Mouse (Mus musculus) liver (tissue): ENCODE measurements around the gene Cntn4.

Experiments
- DNase-seq: peaks from one replicate; pipeline ENCODE4 v3.0.0-alpha.2; 2020; ENCODE audit warnings: mixed read lengths

Cntn4 gene

DNA sequence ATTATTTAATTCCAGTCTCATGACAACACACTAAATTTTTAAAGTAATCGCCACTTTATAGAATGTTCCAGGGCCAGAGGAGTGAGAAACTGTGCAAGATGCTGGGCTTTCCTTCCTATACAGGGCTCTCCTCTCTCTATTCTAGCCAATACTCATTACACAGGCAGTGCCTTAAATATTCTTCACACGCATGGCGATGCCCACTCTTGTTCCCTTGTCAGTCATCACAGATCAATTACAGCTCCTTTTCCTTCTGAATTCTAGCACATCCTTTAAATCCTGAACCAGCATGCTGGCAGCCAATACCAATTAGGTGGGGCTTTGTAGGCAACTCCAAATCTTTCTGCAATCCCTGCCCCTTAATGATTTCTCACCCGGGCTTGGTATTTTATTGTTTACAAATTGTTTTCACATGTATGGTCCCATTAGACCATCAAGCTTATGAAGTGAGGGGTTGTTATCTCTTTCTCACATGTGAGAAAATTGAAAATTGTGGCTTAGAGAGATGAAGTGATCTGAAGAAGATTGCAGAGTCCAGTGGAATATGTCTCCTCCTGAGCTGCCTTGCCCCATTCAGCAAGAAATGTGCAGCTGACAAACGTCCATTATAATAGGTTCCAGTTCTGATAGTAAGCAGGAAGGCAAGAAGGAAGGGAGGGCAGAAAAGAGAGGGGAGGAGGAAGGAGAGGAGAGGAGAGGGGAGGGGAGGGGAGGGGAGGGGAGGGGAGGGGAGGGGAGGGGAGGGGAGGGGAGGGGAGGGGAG lies 789.0 kb downstream of the Cntn4 start:
- DNase-seq: no peak

DNA sequence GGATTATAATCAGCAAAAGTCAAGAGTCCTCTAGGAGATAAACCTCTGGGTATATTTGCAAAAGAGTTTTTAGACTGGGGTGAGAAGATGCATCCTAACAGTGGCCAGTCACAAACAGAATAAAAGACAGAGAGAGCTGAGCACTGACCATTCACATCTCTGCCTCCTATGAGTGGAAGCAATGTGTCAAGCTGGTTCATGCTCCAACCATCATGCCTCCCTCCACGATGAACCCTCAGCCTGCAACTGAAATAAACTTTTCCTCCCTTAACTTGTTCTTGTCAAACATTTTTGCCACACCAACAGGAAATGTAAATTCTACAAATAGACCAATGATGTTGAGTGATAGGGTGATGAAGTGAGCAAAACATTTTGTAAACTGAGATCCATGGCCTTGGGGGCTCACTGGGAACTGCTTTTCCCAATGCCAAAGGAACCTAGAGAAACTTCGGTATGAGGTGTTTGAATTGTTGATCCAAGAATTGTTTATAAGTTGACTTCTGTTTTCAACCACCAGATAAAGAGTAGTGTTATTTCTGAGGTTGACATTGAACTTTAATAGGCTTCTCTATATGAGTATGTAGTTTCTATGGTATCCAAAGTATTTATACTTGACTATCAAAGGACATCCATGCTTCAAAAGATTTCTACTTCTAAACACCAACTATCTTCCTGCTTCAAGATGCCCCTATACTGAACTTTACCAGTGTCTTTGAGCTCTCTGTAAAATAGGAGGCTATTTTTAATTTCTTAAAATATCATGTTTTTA lies 794.6 kb downstream of the Cntn4 start:
- DNase-seq: no peak

DNA sequence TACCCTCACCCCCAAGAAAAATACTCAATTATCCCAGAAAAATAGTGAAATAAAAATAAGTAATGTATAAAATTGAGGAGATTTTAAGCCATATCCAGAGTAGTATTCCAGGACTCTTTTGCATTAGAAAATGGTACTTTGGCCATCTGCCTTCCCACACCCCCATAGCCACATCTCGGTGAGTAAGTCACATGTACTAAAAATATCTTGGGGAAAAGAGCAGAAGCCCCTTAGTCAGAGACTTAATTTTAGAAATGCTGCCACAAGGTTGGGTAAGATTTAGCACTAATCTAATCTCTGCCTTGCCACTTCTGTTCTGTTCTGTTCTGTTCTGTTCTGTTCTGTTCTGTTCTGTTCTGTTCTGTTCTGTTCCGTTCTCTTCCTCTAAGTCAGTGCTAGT lies 796.4 kb downstream of the Cntn4 start:
- no peak for DNase-seq

DNA sequence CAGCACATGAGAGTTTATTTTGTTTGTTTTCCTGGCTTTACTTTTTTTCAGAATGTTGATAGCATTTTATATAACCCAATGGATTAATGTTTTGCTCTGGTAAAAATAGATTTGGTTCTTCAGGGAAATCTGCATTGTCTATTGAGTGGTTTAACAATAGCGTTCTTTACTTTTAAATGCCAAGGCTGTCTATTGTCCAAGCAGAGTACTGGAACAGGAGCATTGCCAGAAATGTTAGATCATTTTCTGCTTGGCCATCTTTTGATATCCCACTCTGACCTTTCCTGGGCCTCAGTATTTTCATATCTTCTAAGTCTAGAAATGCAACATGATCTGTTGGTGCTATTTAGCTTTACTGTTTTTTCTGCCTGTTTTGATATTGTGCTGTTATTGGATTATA lies 804.1 kb downstream of the Cntn4 start:
- no peak for DNase-seq

DNA sequence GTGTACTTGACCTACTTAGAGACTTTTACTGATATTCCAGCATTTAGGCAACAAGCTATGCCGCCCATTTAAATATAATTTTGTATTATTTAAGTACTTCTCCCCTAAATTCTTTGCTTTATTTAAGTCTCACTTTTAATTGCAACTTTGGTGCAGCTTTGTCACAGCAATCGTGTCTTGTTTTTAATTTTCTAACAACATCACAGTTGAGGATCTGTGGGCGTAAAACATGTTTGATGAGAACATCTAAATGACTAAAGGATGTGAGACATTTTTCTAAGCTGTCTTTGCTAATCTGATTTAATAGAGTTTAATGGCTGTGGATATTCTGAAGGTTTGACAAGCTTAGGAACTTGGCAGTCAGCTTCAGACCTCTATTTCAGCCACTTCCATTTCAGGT lies 818.8 kb downstream of the Cntn4 start:
- no peak for DNase-seq

DNA sequence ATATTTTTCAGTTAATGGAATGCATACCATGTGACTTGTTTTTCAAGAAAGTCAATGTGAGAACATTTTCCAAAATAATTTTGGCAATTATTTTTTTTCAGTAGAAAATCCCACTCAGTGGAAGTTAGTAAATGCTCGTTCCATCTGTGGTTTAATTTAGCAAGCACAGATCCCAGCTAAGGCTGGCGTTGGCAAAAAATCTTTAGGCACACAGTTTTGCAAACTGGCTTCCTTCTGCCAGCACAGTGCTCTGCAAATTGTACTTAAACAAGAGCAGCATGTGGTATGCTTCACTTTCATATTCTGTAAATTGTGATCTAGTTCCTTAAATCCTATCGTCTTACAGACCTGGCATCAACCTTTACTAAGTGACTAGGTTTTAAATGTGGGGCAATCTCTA lies 821.7 kb downstream of the Cntn4 start:
- DNase-seq: no peak

DNA sequence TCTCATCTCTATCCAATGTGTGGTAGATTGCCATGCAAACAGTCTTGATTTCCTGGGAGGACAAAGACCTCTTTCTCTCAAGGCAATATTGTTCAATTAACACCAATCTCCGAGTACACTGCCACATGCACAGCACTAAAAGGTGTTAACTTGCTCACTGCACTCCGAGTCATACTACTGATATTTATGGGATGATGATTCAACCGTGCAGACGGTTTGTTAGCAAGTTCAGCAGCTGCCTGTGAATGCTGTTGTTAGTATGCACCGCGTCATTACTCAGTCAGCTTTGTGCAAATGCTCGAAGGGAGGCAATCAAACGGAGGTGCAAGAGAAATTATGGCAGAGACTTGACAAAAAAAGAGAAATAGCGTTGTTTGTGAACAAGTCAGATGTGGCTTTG lies 826.5 kb downstream of the Cntn4 start:
- DNase-seq: no peak

DNA sequence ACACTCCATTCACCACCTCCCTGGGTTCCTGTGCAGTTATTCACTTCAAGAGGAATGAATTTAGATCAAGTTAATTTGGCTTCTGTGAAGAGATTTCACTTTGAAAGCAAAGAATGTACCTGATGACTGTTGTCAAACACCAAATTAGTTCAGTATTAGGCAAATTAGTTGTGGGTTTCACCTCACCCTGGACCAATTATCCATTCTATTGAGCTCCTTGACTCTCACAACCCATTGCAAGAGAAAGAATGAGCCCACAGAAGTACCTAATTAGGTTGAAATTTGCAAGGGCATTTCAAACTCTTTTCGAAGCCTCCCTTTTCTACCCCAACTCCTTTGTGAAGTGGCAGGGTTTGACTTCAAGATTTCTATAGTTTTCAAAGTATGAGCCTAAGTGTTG lies 842.9 kb downstream of the Cntn4 start:
- no peak for DNase-seq

DNA sequence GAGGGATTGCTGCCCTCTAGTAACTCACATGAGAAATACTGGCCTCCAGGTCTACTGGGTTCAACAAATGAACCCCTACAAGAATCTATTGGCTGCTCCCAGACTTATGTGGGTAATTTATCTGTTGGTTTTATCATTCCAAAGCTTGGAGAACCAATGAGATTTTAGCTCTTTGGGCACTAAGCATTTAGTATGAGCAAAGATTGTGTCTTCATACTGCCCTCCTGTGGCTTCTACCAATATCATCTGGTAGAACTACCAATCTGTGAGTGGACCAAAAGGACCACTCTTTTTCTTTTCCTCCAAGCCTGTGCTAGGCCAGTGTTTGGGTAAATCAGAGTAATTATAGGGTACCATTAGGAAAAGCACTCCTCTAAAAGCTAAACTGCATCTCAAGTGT lies 866.0 kb downstream of the Cntn4 start:
- no peak for DNase-seq

DNA sequence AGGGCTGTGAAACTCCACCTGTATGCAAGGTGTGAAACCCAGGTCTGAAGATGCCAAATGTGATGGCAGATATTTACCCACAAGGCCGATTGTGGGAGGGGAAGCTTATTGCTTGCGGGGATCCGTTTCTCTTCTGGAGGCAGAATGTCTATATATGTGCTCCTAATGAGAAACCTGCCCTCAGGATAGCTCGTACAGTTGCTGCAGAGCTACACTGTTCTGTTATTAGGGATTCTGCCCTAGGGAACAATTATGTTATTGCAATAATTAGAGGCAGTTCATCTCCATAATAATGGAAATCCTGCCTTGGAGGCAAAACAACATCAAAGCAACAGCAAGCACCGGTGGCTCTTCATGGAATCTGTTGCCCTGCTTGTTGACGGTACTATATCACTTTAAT lies 884.2 kb downstream of the Cntn4 start:
- DNase-seq: no peak

DNA sequence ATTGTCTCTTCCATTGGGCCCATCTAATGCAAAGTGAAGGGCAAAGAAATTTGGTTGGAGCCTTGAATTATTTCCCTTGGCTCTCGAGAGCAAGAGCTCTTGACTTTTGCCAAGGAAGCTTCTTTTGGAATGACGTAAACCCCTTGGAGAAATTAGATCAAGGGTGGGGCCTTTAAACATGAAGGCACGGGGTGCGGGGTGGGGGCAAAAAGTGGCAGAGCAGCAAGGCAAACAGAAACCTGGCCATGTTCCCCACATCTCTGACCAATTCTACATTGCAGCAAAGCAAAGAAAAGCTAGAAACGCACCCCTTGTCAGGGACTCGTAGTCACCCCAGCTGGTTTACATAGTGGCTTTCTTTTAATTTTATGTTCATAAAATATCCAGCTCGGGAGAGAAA lies 887.9 kb downstream of the Cntn4 start:
- DNase-seq: no peak

DNA sequence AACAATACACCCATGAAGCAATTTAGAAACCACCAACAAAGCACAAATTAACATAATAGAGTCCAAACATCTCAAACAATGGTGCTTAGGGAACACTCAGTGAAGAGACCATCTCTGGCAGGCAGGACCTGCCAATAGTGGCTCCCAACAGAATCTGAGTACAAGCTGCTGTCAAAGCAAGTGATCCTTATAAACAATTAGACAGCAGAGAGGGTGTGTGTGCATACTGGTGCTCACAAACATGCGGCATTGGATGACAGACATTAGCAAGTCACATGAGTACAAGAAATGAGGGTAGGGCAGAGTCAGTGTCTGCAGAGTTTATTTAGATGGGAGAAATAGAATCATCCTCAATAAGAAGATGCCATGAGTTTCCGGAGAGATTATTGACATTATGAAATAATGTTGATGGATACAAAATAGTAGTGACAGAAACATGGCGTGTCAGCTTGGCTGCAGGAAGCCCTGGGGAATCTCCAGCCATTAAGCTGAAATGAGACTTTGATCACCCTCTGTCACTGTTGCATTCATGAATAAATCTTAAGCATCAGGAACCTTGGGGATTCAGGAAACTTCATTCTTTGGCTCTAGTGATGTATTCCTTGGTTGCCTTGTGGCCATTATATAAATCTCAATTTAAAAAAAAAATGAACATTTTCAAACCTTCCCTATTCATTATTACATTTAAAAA lies 888.5 kb downstream of the Cntn4 start:
- no peak for DNase-seq

DNA sequence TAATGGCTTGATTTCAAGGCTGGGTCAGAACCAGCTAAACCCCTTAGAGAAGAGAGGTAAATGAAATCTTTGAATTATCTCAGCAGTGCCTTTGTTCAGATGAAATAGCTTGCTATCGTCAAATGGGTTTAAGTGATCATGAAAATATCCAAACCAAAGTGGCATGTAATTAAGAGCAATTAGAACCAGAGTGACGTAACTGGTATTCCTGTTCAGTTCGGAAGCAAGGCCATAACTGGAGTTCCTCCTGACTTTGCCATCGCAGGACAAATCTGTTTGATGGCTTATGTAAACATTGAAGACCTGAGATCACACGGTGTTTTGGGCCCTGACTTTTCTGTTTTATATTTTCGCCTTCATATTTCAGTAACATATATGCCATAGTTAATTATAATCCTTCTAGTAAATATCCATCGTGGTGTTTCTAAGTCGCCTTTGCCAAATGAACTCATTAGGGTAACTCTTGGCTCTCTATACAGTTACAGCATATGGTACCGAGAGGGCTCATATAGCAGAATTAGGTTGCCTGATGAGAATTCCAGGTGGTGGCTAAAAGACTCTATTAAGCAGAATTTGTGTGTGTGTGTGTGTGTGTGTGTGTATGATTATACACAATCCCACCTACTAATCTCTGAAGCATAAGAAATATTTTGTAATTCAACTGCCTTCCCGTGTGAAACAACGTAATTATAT lies 889.6 kb downstream of the Cntn4 start:
- DNase-seq: no peak

DNA sequence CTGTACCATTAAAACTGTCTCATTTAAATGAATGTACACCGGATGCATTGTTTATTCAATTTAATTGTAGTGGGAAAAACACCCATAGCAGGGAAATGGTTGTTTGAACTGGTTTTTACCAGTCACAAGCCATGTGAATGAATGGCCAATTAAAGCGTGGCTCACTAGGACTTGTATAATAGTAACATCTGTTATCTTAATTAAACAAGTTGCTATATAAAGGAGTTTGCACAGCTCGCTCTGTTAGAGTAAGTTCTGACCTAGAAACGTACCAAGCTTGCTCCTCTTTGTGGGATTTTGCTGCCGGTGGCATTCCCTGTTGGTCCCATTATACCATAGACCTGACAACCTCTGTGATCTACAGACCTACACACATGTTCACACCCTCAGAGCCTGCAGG lies 902.7 kb downstream of the Cntn4 start:
- DNase-seq: no peak

DNA sequence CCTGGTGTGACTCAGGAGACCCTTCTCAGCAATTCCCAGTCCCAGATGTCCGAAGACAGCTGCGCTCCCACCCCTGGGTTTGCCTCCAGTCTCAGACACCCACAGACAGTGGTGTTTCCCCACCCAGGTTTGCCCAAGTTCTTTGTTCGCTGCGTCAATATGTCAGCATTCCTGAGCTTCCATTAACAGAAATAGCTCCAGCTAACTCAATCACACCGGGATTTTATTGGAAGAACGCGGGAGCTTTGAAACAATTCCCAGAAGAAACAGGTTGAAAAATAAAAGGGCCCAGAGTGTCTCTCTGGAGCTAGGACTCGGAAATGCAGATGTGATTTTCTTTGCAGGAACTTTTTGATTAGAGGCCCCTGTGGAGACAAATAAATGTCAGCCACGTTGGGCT lies 916.3 kb downstream of the Cntn4 start:
- no peak for DNase-seq

DNA sequence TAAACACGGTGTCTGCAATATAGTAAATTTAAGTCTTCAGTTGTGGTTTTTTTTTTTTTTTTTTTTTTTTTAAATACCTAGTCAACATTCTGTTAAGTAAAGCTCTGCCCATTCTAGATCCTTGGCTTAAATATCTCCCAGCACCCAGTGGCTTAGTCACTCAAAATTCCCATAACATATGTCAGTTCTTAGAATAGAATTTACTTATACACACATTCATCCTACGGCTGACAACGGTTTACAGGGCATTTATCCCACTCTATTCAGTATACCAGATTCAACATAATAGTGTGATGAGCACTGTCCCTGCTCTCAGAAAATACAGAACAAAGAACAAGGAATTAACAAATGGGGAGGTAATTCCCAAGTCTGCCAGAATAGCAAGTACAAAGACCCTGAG lies 939.6 kb downstream of the Cntn4 start:
- DNase-seq: no peak

DNA sequence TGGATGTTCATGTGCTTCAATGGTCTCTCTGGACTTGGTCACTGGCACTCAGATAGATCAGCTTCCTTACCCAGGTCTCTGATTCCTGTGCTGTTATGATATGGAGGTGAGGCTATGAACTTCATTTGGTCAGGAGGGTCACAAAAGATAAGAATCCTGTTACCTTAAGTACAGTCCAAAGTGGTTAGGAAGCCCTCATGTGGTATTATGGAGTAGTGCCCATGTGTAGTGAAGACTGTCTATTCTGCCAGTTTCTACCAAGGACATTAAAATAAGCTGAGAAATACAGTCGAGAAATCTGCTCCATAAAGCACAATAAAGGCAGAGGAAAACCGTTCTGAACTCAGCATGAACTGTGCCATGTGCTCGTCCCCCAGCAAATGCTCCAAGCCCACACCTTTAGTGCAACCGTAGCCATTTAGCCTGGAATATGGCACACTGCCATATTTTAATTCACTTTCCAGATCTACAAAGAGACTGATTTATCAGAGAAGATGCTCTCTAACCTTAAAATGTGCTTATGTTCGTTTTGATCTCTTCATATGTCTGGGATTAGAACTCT lies 943.8 kb downstream of the Cntn4 start:
- no peak for DNase-seq

DNA sequence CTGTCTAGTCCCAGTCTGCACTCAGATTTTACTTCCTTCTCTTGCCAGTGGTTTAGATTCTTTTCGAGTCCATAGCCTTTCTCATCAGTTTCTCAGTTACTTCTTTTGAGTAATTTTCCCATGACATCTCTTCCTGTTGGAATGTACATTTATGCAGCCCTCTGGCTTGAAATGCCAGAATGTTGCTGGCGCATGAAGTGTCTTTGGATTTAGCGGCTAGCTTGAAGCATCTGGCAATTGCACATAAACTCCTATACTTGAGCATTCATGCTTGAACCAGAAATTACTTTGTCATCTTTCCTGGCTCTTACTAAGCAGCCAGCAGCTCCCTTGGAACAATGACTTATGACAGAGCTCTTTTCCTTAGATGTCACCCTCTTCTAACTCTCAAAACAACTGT lies 965.6 kb downstream of the Cntn4 start:
- no peak for DNase-seq

DNA sequence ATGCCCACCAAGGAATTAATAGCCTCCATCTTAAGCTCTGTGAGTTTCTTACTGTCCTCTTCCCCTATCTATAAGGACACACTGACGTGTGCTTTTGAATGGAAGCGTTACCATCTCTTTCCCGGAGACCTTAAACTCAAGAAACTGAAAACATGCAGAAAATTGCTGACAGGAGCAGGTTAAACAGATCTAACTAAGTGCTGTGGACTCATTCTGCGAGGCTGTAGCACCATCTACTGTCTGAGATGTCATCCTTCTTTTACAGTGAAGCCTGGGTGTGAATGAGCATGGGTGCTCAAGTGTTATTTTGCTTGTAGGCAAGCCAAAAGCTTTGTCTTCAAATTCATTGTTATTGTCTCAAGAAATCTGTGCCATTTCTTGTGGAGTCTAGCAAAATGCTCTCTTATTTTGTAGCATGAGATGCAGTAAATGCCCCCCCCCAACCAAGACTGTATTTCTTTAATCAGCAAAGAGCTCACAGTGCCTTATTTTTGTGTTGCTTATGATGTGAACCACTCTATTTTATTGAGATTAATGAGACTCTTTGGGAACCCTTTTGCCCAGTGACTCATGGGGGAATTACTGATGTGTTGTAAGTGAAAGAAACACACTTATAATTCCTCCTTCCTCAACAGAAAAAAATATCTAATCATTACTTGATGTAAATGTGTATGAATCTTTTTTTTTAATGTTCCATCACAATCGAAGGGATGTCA lies 968.2 kb downstream of the Cntn4 start:
- peak; percentile 4 for DNase-seq

DNA sequence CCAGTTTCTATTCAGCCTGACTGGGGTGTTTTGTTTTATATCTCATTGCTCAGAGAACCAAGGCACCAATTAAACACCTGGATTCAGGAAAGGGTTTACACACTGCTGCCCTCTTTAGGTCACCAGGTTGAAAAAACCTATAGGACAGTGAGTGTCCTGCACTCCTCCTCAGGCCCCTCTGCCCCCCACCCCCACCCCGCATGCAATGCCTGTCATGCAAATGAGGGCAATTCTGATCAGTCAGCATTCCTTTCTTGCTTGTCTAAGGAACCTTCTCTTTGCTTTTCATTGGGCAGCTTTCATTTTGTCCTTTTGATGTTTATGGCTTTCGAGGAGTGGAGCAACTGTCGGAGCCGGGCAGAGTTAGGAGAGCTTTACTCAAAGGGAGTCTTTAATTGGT lies 969.5 kb downstream of the Cntn4 start:
- DNase-seq: no peak

DNA sequence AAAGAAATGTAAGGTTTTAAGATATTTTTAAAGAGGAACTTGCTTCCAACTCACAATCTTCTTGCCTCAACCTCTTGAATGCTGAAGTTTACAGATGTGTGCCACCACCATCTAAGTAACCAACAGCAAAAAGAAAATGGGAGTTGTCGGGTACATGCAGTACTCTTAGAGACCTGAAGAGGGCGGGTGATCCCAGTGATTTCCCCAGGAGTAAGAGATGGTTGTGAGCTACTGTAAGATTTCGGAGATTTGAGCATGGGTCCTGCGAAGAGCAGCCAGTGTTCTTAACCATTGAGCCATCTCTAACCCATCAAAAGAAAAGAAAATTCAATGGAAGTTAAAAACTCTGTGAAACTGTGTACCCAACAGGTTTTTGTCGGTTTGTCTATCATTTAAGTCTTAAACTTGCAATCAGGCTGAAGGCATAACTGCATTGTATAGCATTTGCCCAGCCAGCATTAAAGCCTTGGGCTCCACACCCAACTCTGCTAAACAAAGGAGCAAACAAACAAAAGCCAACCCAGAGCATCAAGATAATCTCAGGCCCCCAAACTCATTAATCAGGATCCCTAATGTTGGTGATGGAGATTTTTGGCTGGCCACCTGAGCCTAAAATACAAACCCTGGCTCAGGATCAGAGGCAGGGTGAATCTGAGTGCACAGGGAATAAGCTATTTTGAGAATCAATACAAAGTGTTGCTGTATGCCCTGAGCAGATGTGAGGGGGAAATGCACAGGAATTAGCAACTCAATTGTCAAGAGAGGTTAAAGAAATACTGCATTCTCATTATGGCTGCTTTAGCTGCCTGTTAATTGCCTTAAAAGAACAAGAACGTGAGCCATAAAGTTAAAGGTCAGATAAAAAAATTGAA lies 986.6 kb downstream of the Cntn4 start:
- DNase-seq: peak; percentile 15
